Mouse (Mus musculus) myocyte (in vitro differentiated cells): ENCODE measurements at regions not wholly inside any gene's neighbourhood (a gene's known extent, or its start where the extent isn't known, plus 50 kb on each side); places are given as distances from the start of the nearest gene placed in this dataset.

ENCODE experiments used
- H3K27me3 ChIP-seq: one replicate; pipeline ENCODE4 v1.6.1; 2011; ENCODE audit not compliant: control insufficient read depth, insufficient read depth, insufficient read length
- H3K36me3 ChIP-seq: one replicate; pipeline ENCODE4 v1.6.1; 2011; ENCODE audit not compliant: control insufficient read depth, insufficient read depth
- H3K4me2 ChIP-seq: one replicate; pipeline ENCODE4 v1.6.1; 2011; ENCODE audit warnings: low read depth, control low read depth
- H3K4me3 ChIP-seq: one replicate; pipeline ENCODE4 v1.5.1; 2011; ENCODE audit warnings: mild to moderate bottlenecking, control low read depth, moderate library complexity
- H3K79me2 ChIP-seq: one replicate; pipeline ENCODE4 v1.6.1; 2011; ENCODE audit not compliant: control insufficient read depth, insufficient read depth
- H3ac ChIP-seq: one replicate; pipeline ENCODE4 v1.6.1; 2011; ENCODE audit not compliant: control insufficient read depth, insufficient read length
- CEBPB ChIP-seq: IDR thresholded peaks from 2 replicates; pipeline ENCODE4 v1.6.1; 2011; ENCODE audit warnings: mild to moderate bottlenecking, moderate library complexity; ENCODE audit not compliant: poor library complexity, insufficient read depth, severe bottlenecking
- E2F4 ChIP-seq: IDR thresholded peaks from one replicate; pipeline ENCODE4 v1.6.1; 2011; ENCODE audit warnings: mild to moderate bottlenecking, control low read depth, moderate library complexity; ENCODE audit not compliant: insufficient read depth
- MAX ChIP-seq: IDR thresholded peaks from one replicate; pipeline ENCODE4 v1.6.1; 2011; ENCODE audit warnings: low read depth, mild to moderate bottlenecking, control low read depth
- MYOD1 ChIP-seq, 3 experiments: IDR thresholded peaks; one replicate each; pipeline ENCODE4 v1.6.1; 2011; ENCODE audit warnings: control low read depth in 2 of 3, low read depth in 2 of 3, mild to moderate bottlenecking in 2 of 3, moderate library complexity in 1 of 3; ENCODE audit not compliant: insufficient read length in 2 of 3, control insufficient read depth in 1 of 3
- MYOG ChIP-seq, 3 experiments: IDR thresholded peaks; one replicate each; pipeline ENCODE4 v1.6.1; 2011; ENCODE audit warnings: control low read depth in 2 of 3, low read depth in 2 of 3, mild to moderate bottlenecking in 2 of 3; ENCODE audit not compliant: insufficient read length in 2 of 3, control insufficient read depth in 1 of 3, insufficient read depth in 1 of 3
- POLR2A ChIP-seq: IDR thresholded peaks from one replicate; pipeline ENCODE4 v1.6.1; 2011; ENCODE audit warnings: low read depth, mild to moderate bottlenecking, control low read depth, moderate library complexity; ENCODE audit not compliant: insufficient read length
- POLR2AphosphoS2 ChIP-seq: IDR thresholded peaks from one replicate; pipeline ENCODE4 v1.6.1; 2011; ENCODE audit warnings: low read depth, control low read depth; ENCODE audit not compliant: insufficient read length
- REST ChIP-seq: IDR thresholded peaks from one replicate; pipeline ENCODE4 v1.6.1; 2011; ENCODE audit warnings: mild to moderate bottlenecking, control low read depth, moderate library complexity; ENCODE audit not compliant: insufficient read depth, insufficient read length
- SRF ChIP-seq: IDR thresholded peaks from one replicate; pipeline ENCODE4 v1.6.1; 2011; ENCODE audit warnings: low read depth; ENCODE audit not compliant: control insufficient read depth, insufficient read length
- TCF12 ChIP-seq: IDR thresholded peaks from one replicate; pipeline ENCODE4 v1.6.1; 2011; ENCODE audit warnings: mild to moderate bottlenecking, control low read depth; ENCODE audit not compliant: poor library complexity, insufficient read depth, severe bottlenecking
- TCF3 ChIP-seq: IDR thresholded peaks from one replicate; pipeline ENCODE4 v1.6.1; 2011; ENCODE audit warnings: low read depth, control low read depth; ENCODE audit not compliant: insufficient read length
- USF1 ChIP-seq: IDR thresholded peaks from one replicate; pipeline ENCODE4 v1.6.1; 2011; ENCODE audit warnings: low read depth, mild to moderate bottlenecking, control low read depth, moderate library complexity

- no peak for TF ChIP-seq USF1
- H3K79me2 ChIP-seq: no peaks in the 10 kb centered on the region
These were observed 479.3 kb downstream of the Epm2a start for GRCm38 (mm10) chr10:11822418-11822959.

DNA sequence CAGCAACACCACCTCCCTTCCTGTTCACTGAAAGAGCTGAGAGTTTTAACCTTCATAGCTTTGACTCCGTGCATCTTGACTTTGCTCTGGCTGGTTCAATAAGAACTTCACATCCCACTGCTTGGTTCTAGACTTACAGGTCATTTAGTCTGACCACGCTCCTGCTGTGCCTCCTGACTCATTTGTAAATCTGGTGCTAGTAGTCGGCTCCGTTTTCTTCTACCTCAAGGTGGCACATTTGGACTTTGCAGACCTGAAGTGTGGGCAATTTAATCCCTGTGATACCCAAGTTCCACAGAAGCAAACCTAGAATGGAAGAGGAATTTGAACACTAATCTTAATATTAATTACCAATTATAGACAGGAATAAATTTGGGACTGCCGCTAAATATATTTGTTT, 497.9 kb downstream of the Epm2a start:
- TF ChIP-seq MYOD1 (IDR thresholded peaks at IDR 0.05; ENCODE audit: control insufficient read depth in 1 of 3, insufficient read length in 2 of 3, low read depth in 2 of 3) (no peak), CEBPB (no peak), TCF12 (no peak), POLR2AphosphoS2 (no peak), REST (no peak), MAX (no peak), USF1 (no peak), SRF (no peak), POLR2A (no peak), MYOG (IDR thresholded peaks at IDR 0.05; ENCODE audit: control insufficient read depth in 1 of 3, insufficient read depth in 1 of 3, insufficient read length in 2 of 3, low read depth in 2 of 3) (no peak), E2F4 (no peak), TCF3 (no peak)
- no peak overlapping the region for H3K4me3 ChIP-seq
- no peaks in the 10 kb centered on the region for H3K79me2 ChIP-seq
- no peaks in the 10 kb centered on the region for H3K27me3 ChIP-seq
- H3ac ChIP-seq: no peak overlapping the region
- no peaks in the 10 kb centered on the region for H3K36me3 ChIP-seq
- H3K4me2 ChIP-seq: no peak overlapping the region

More at GRCm38 (mm10) chr10:11822418-11822959, 479.3 kb downstream of the Epm2a start:
- H3K36me3 ChIP-seq: no peaks in the 10 kb centered on the region
- H3K4me2 ChIP-seq: no peak overlapping the region
- H3K27me3 ChIP-seq: no peaks in the 10 kb centered on the region
- no peak overlapping the region for H3K4me3 ChIP-seq
- H3ac ChIP-seq: no peak overlapping the region

DNA sequence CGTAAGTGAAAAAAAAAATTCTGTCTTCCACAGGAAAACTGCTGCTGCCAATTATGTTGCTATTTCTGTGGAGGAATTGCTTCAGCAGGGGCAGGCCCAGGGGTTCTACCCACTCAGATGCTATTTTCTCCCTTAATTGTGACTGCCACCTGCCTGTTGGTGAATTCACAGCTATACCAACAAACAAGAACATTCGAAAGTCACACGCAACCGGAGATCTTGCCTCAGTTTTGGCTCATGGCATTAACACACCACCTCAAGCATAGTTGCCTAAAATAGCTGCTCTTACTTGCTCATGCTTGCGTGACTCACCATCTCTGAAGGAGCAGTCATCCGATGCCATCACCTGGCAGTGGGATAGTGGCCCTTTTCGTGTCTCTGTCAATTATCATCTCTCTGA, 498.3 kb downstream of the Epm2a start:
- Histone ChIP-seq H3K27me3 (no peaks in the 10 kb centered on the region), H3K79me2 (no peaks in the 10 kb centered on the region), H3K36me3 (no peaks in the 10 kb centered on the region), H3K4me3 (no peak overlapping the region), H3K4me2 (no peak overlapping the region), H3ac (no peak overlapping the region)
- TF ChIP-seq CEBPB (no peak), SRF (no peak), POLR2AphosphoS2 (no peak), MYOD1 (IDR thresholded peaks at IDR 0.05; ENCODE audit: control insufficient read depth in 1 of 3, insufficient read length in 2 of 3, low read depth in 2 of 3) (no peak), MAX (no peak), E2F4 (no peak), POLR2A (no peak)

DNA sequence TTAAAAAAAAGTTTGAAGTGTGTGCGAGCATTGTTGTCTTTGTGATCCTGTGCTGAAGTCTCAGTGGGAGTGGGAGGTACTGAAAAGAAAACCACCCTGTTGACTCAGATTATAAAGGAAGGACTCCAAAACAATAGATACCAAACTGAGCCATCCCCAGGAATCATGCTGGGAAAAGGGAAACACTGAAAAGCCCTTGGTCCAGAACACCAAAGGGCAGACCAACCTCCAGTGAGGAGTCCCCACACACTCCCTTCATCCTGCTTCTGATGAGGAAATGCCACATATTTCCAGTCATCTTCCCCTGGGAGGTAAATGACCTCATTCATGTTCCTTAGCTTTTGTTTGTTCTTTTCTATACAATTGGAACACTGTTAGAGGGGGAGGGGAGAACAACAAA, 502.9 kb downstream of the Epm2a start:
- Histone ChIP-seq H3K4me2 (no peak overlapping the region), H3ac (no peak overlapping the region), H3K79me2 (no peaks in the 10 kb centered on the region), H3K27me3 (no peaks in the 10 kb centered on the region), H3K4me3 (no peak overlapping the region), H3K36me3 (no peaks in the 10 kb centered on the region)
- TF ChIP-seq REST (no peak), POLR2AphosphoS2 (no peak), MYOG (IDR thresholded peaks at IDR 0.05; ENCODE audit: control insufficient read depth in 1 of 3, insufficient read depth in 1 of 3, insufficient read length in 2 of 3, low read depth in 2 of 3) (no peak), SRF (no peak), TCF3 (no peak), TCF12 (no peak), MAX (no peak), USF1 (no peak), MYOD1 (IDR thresholded peaks at IDR 0.05; ENCODE audit: control insufficient read depth in 1 of 3, insufficient read length in 2 of 3, low read depth in 2 of 3) (no peak), E2F4 (no peak)

DNA sequence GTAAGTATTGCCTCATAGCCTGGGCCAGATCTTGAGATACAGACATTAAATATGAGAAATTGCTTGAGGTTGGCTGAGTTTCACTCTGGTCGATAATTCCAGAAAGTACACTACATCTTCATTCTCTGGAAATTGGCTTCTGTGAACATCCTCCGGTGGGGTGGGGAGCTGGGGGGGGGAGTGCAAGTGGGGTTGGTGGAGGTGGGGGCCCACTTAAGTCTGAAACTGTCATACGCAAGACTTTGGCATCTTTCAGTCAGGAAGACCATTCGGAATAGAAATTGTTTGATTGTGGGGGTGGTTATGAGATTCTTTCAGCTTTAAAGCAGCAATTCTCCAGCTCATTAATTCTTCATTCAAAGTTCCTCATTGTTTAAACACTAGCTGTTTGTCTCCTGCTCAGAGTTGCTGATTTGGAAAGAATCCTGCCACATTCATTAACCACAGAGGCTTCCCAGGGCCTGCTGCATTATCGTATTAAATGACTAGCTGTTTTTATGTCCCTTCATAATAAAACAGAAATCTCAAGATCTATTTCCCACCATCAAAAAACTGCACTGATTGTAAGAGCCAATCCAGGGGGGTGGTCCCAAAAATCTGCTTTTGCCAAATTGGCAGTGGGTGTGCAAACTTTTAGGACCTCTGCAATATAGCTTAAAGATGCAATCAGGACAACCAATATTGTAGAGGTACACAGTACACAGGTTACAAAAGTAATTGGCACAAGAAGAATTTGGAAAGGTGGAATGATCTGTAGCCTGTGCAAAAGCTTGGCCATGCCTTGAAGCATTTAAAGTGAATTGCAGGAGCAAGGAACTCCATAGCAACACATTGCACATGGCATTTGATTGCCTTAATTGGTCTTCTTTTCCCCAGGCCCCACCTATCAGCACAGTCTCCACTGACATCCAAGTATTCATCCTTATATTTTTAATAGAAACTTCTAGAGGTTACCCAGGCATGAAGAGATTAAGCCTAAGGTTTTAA, 532.2 kb downstream of the Epm2a start:
- Histone ChIP-seq H3K36me3 (no peaks in the 10 kb centered on the region), H3ac (no peak overlapping the region), H3K4me3 (no peak overlapping the region), H3K4me2 (no peak overlapping the region), H3K79me2 (no peaks in the 10 kb centered on the region), H3K27me3 (no peaks in the 10 kb centered on the region)
- TF ChIP-seq MAX (no peak), CEBPB (no peak)
